Mouse (Mus musculus): ENCODE data around the gene Ass1. TPM values are rescaled to one million over a fixed set of nuclear protein-coding genes. Genes with fewer than 3 reads are reported as not detected.

Ass1 gene
- polyA plus RNA-seq, 1 experiment from 2014 or later, result 65.1 TPM

DNA sequence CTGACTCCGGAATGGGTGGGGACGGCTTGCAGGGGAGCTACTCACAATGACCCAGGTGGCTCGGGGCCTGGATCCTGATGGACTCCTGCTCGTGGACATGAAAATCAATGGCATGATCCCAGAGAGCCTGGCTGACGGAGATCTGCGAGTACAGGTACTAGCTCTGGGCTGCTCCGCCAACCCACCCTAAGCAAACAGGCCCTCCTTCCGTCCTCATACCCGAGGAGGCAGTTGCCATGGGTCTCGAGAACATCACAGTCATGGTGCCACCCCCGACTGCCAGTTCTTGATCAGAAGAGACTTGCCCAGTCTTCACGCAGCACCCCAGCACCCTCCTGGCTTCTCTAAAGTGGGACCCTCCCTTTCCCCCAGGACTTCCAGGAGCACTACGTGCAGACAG lies 17.0 kb upstream of the Ass1 start:
- 73% methylated on average over 13 of the region's 13 CpGs for WGBS
- DNase-seq (ENCODE audit: low spot score) (no peak), ATAC-seq (replicated peaks; ENCODE audit: low FRiP score) (no peak)
- Histone ChIP-seq H3K4me2 (no peak overlapping the region), H3K9me3 (ENCODE audit: control insufficient read depth, low read length) (no peaks in the 10 kb centered on the region), H3K4me1 (replicated peaks; ENCODE audit: control insufficient read depth, insufficient read depth, low read length) (peaks cover 15% of the 10 kb centered on the region), H3K4me3 (ENCODE audit: low read depth, low read length) (no peak overlapping the region), H3K27me3 (replicated peaks; ENCODE audit: control insufficient read depth, insufficient read depth, low read length) (peaks cover 10% of the 10 kb centered on the region), H3K36me3 (ENCODE audit: control insufficient read depth, insufficient read depth, low read length) (no peaks in the 10 kb centered on the region), H3K9ac (ENCODE audit: low read depth, low read length) (no peak overlapping the region), H3K27ac (ENCODE audit: low read depth, low read length) (no peak overlapping the region; the same call in 1 of the 2 replicates)

DNA sequence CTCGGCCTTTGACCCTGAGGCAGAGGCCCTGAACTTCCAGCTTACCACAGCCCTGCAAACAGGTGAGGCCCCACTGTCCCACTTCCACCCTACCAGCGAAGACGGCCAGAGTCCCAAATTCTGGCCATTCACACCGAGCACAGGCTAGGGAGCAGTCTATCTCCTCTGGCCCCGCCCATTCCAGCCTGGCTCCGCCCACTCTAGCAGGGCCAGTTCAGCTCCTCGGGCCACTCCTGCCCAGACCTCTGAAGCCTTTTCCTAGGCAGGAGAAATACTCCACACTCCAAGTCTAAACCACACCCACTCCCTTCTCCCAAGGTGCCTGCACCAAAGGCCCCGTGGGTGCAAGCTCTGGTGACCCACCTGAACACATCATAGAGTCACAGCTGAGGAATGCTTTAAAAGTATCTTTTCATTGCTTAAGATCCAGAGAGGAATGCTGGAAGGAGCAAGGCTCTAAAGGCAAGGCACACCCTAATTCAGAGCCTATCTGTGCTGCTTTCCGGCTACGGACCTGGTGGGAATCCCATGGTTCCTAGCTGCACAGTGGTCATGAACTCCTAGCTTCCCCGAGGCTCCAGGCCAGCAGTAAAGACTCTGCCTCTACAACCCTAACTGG lies 16.3 kb upstream of the Ass1 start:
- Histone ChIP-seq H3K27ac (ENCODE audit: low read depth, low read length) (no peak overlapping the region), H3K27me3 (replicated peaks; ENCODE audit: control insufficient read depth, insufficient read depth, low read length) (peaks cover 17% of the 10 kb centered on the region), H3K9me3 (ENCODE audit: control insufficient read depth, low read length) (no peaks in the 10 kb centered on the region), H3K9ac (ENCODE audit: low read depth, low read length) (no peak overlapping the region), H3K4me1 (replicated peaks; ENCODE audit: control insufficient read depth, insufficient read depth, low read length) (peaks cover 15% of the 10 kb centered on the region), H3K36me3 (ENCODE audit: control insufficient read depth, insufficient read depth, low read length) (no peaks in the 10 kb centered on the region), H3K4me2 (no peak overlapping the region), H3K4me3 (ENCODE audit: low read depth, low read length) (no peak overlapping the region)
- DNase-seq (ENCODE audit: low spot score), result no peak
- ATAC-seq (replicated peaks; ENCODE audit: low FRiP score), result peak; percentile 37; the same call in 1 of the 2 replicates
- WGBS, result 38% methylated on average over 11 of the region's 11 CpGs

DNA sequence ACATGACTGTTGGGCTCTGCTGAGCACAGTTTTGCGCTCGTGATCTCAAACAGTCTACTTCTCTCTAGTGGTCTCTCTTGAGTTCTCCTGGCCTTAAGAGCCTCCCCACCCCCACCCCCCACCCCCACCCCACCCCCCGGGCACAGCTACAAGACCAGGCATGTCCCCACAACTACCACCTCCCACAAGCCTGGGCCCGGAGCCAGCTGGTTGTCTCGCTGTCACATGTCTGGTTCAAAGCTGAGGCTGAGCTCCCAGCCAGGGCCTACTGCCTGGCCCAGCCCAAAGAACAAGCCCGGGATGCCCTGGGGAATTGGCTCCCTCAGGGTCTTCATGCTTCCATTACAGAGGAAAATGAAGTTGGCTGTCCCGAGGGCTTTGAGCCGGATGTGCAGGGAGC lies 15.7 kb upstream of the Ass1 start:
- Histone ChIP-seq H3K36me3 (ENCODE audit: control insufficient read depth, insufficient read depth, low read length) (no peaks in the 10 kb centered on the region), H3K27ac (ENCODE audit: low read depth, low read length) (no peak overlapping the region), H3K4me3 (ENCODE audit: low read depth, low read length) (no peak overlapping the region), H3K9ac (ENCODE audit: low read depth, low read length) (no peak overlapping the region), H3K4me1 (replicated peaks; ENCODE audit: control insufficient read depth, insufficient read depth, low read length) (peaks cover 15% of the 10 kb centered on the region), H3K9me3 (ENCODE audit: control insufficient read depth, low read length) (no peaks in the 10 kb centered on the region), H3K27me3 (replicated peaks; ENCODE audit: control insufficient read depth, insufficient read depth, low read length) (peaks cover 22% of the 10 kb centered on the region), H3K4me2 (no peak overlapping the region)
- DNase-seq (ENCODE audit: low spot score), result no peak
- no peak for ATAC-seq (replicated peaks; ENCODE audit: low FRiP score)
- WGBS, result 67% methylated on average over 7 of the region's 8 CpGs

DNA sequence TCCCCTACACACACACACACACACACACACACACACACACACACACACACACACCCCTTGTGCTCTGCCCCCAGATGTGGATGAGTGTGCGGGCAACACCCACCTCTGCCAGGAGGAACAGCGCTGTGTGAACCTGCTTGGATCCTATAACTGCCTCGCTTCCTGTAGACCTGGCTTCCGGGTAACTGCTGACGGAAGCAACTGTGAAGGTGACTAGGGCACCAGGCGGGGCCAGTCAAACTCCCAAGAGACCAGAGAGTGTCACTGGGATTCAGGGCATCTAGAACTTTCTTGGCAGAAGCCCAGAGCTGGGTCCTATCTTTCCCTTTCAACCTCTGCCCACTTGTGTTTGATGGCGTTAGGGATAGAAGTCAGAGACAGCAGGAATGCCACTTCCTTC lies 14.6 kb upstream of the Ass1 start:
- ATAC-seq (replicated peaks; ENCODE audit: low FRiP score), result no peak
- no peak overlapping the region for H3K4me3 ChIP-seq (ENCODE audit: low read depth, low read length)
- H3K4me1 ChIP-seq (replicated peaks; ENCODE audit: control insufficient read depth, insufficient read depth, low read length), result peaks cover 19% of the 10 kb centered on the region
- H3K36me3 ChIP-seq (ENCODE audit: control insufficient read depth, insufficient read depth, low read length), result no peaks in the 10 kb centered on the region
- DNase-seq (ENCODE audit: low spot score), result no peak
- WGBS, result 77% methylated on average over 7 of the region's 7 CpGs
- H3K9ac ChIP-seq (ENCODE audit: low read depth, low read length), result no peak overlapping the region
- H3K4me2 ChIP-seq, result no peak overlapping the region
- H3K9me3 ChIP-seq (ENCODE audit: control insufficient read depth, low read length), result no peaks in the 10 kb centered on the region
- H3K27ac ChIP-seq (ENCODE audit: low read depth, low read length), result no peak overlapping the region
- peaks cover 34% of the 10 kb centered on the region for H3K27me3 ChIP-seq (replicated peaks; ENCODE audit: control insufficient read depth, insufficient read depth, low read length)

DNA sequence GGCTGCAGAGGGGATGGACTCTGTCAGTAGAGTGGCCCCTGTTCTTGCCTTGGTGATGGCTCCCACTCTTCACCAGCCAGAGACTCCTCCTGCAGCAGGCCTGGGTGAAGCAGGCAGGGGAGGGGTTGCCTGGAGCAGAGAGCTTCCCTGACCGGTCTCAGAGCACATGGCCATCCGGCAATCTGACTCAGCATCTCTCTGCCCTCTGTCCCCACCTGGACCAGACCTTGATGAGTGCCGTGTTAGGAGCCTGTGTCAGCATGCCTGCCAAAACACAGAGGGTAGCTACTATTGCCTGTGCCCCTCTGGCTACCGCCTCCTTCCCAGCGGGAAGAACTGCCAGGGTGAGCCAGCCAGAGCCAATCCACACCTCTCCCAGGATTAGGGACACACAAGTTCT lies 11.5 kb upstream of the Ass1 start:
- Histone ChIP-seq H3K9me3 (ENCODE audit: control insufficient read depth, low read length) (no peaks in the 10 kb centered on the region), H3K4me1 (replicated peaks; ENCODE audit: control insufficient read depth, insufficient read depth, low read length) (peaks cover 15% of the 10 kb centered on the region), H3K36me3 (ENCODE audit: control insufficient read depth, insufficient read depth, low read length) (no peaks in the 10 kb centered on the region), H3K27me3 (replicated peaks; ENCODE audit: control insufficient read depth, insufficient read depth, low read length) (peaks cover 46% of the 10 kb centered on the region), H3K4me2 (no peak overlapping the region), H3K27ac (ENCODE audit: low read depth, low read length) (no peak overlapping the region), H3K9ac (ENCODE audit: low read depth, low read length) (no peak overlapping the region), H3K4me3 (ENCODE audit: low read depth, low read length) (no peak overlapping the region)
- 37% methylated on average over 5 of the region's 5 CpGs for WGBS
- no peak for ATAC-seq (replicated peaks; ENCODE audit: low FRiP score)
- DNase-seq (ENCODE audit: low spot score), result no peak

DNA sequence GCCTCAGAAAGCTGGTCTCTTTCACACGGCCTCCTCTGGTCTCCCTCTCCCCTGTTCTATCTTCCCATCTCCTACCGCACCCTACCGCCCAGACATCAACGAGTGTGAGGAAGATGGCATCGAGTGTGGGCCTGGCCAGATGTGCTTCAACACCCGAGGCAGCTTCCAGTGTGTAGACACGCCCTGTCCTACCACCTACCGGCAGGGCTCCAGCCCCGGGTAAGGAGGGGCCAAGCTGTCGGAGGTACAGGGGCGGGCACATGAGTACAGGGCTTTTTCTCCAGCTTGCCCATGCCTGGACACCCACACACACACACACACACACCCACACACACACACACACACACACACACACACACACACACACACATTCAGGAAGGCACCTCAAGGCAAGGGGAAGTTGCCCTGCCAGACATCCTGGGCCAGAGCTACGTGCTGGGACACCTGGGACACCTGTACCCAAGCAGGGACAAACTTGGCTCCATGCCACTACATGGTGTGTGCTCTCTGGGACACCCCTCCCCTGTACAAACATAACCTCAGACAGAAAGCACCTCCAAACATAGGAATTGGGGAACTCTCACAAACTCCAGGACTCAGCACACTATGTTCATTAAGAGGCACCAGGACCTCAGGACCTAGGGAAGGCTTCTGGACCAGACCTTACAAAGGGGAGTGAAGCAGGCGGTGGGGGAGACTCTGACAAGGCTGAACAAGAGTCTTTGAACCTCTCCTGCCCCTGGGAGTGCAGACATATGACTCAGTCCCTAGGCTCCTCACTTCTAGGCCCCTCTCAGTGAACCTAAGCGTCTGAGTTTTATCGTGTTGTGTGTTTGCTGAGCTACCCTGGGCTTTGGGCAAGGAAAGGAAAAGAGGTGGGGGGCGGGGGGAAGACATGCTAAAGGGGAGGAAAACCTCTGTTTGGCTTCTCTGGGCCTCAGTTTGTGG lies 10.7 kb upstream of the Ass1 start:
- no peak overlapping the region for H3K9ac ChIP-seq (ENCODE audit: low read depth, low read length)
- WGBS, result 30% methylated on average over 16 of the region's 16 CpGs
- H3K4me3 ChIP-seq (ENCODE audit: low read depth, low read length), result peak overlapping the region; percentile 45
- H3K4me1 ChIP-seq (replicated peaks; ENCODE audit: control insufficient read depth, insufficient read depth, low read length), result peaks cover 18% of the 10 kb centered on the region
- peaks cover 50% of the 10 kb centered on the region for H3K27me3 ChIP-seq (replicated peaks; ENCODE audit: control insufficient read depth, insufficient read depth, low read length)
- H3K4me2 ChIP-seq, result peak overlapping the region; percentile 77
- H3K27ac ChIP-seq (ENCODE audit: low read depth, low read length), result no peak overlapping the region
- no peaks in the 10 kb centered on the region for H3K9me3 ChIP-seq (ENCODE audit: control insufficient read depth, low read length)
- no peaks in the 10 kb centered on the region for H3K36me3 ChIP-seq (ENCODE audit: control insufficient read depth, insufficient read depth, low read length)
- ATAC-seq (replicated peaks; ENCODE audit: low FRiP score) (no peak), DNase-seq (ENCODE audit: low spot score) (no peak)

DNA sequence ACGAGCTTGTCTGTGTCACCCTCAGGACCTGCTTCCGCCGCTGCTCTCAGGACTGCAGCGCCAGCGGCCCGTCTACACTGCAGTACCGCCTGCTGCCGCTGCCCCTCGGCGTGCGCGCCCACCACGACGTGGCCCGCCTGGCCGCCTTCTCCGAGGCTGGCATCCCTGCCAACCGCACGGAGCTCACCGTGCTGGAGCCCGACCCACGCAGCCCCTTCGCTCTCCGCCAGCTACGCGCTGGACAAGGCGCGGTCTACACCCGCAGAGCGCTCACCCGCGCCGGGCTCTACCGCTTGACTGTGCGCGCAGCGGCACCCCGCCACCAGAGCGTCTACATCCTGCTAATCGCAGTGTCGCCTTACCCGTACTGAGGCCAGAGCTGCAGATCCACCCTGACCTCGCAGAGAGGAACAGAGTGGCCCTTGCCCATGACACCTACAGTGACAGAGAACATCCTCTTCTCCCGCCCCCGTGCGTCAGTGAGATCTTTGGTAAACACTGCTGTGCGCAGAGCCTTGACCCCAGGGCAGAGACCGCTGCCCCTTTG lies 9.9 kb upstream of the Ass1 start:
- Histone ChIP-seq H3K4me3 (ENCODE audit: low read depth, low read length) (peak overlapping the region; percentile 45), H3K4me1 (replicated peaks; ENCODE audit: control insufficient read depth, insufficient read depth, low read length) (peaks cover 23% of the 10 kb centered on the region), H3K27ac (ENCODE audit: low read depth, low read length) (peak overlapping the region; percentile 58; the same call in 1 of the 2 replicates), H3K4me2 (peak overlapping the region; percentile 77), H3K9me3 (ENCODE audit: control insufficient read depth, low read length) (no peaks in the 10 kb centered on the region), H3K27me3 (replicated peaks; ENCODE audit: control insufficient read depth, insufficient read depth, low read length) (peaks cover 50% of the 10 kb centered on the region), H3K36me3 (ENCODE audit: control insufficient read depth, insufficient read depth, low read length) (no peaks in the 10 kb centered on the region), H3K9ac (ENCODE audit: low read depth, low read length) (peak overlapping the region; percentile 50)
- 2% methylated on average over 48 of the region's 48 CpGs for WGBS
- DNase-seq (ENCODE audit: low spot score), result peak; percentile 58
- peak; percentile 26; the same call in 1 of the 2 replicates for ATAC-seq (replicated peaks; ENCODE audit: low FRiP score)

DNA sequence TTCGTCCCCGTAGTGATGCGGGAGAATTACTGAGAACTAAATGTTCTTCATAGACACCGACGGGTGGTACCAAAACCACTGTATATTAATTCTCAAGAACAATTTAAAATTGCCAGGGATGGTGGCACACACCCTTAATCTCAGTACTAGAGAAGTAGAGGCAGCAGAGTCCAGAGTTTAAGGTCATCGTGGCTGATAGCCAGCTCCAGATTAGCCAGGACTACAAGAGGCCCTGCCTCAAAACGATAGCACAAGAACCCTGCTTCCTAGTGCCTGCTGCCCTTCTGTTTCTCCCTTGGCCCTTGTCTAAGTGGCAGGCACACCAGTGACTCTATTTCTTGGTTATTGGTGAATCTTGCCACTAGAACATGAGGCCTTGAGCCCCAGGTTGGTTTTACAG lies 9.1 kb upstream of the Ass1 start:
- no peak for ATAC-seq (replicated peaks; ENCODE audit: low FRiP score)
- H3K4me1 ChIP-seq (replicated peaks; ENCODE audit: control insufficient read depth, insufficient read depth, low read length), result peaks cover 23% of the 10 kb centered on the region
- peaks cover 50% of the 10 kb centered on the region for H3K27me3 ChIP-seq (replicated peaks; ENCODE audit: control insufficient read depth, insufficient read depth, low read length)
- H3K9ac ChIP-seq (ENCODE audit: low read depth, low read length), result no peak overlapping the region
- 72% methylated on average over 7 of the region's 7 CpGs for WGBS
- H3K4me2 ChIP-seq, result no peak overlapping the region
- DNase-seq (ENCODE audit: low spot score), result no peak
- no peak overlapping the region for H3K4me3 ChIP-seq (ENCODE audit: low read depth, low read length)
- no peak overlapping the region for H3K27ac ChIP-seq (ENCODE audit: low read depth, low read length)
- no peaks in the 10 kb centered on the region for H3K36me3 ChIP-seq (ENCODE audit: control insufficient read depth, insufficient read depth, low read length)
- H3K9me3 ChIP-seq (ENCODE audit: control insufficient read depth, low read length), result no peaks in the 10 kb centered on the region

Data from liver, embryonic 11.5 days (tissue).